Mouse (Mus musculus) ES-E14 (cell line): ENCODE results near the gene Lrba. TPM values are rescaled to one million over a fixed set of nuclear protein-coding genes. Genes with fewer than 3 reads are reported as not detected.

Experiments used
- DNase-seq: peaks from one replicate; pipeline ENCODE4 v3.0.0-alpha.2; 2013; ENCODE audit warnings: low read depth, low spot score
- H3K27ac ChIP-seq: 2 replicates; pipeline ENCODE4 v1.5.1; 2012; ENCODE audit warnings: low read depth, mild to moderate bottlenecking, low read length, moderate library complexity, mixed read lengths; ENCODE audit not compliant: poor library complexity, insufficient read depth, severe bottlenecking
- H3K36me3 ChIP-seq: 2 replicates; pipeline ENCODE4 v1.6.1; 2012; ENCODE audit warnings: mild to moderate bottlenecking, low read length, moderate library complexity, mixed read lengths; ENCODE audit not compliant: control insufficient read depth, poor library complexity, insufficient read depth, severe bottlenecking
- H3K4me1 ChIP-seq, 2 experiments: fragments of 150-350 bp in 1 of 2; sonication (generic) in 1 of 2; 2 replicates each; pipeline ENCODE4 v1.6.1; 2012; ENCODE audit warnings: low read length in 2 of 2, mild to moderate bottlenecking in 1 of 2, mixed read lengths in 1 of 2; ENCODE audit not compliant: control insufficient read depth in 2 of 2, insufficient read depth in 2 of 2, poor library complexity in 1 of 2
- H3K4me3 ChIP-seq, 2 experiments: fragments of 150-350 bp in 1 of 2; sonication (generic) in 1 of 2; 2 replicates each; pipeline ENCODE4 v1.5.1; 2012; ENCODE audit warnings: low read length in 2 of 2, low read depth in 1 of 2, mild to moderate bottlenecking in 1 of 2, mixed read lengths in 1 of 2; ENCODE audit not compliant: insufficient read depth in 1 of 2, poor library complexity in 1 of 2, severe bottlenecking in 1 of 2
- H3K9ac ChIP-seq: 2 replicates; pipeline ENCODE4 v1.6.1; 2012; ENCODE audit warnings: low read depth, mild to moderate bottlenecking, low read length, mixed read lengths; ENCODE audit not compliant: poor library complexity, insufficient read depth, severe bottlenecking
- H3K9me3 ChIP-seq: fragments of 150-350 bp; sonication (generic); 2 replicates; pipeline ENCODE4 v1.6.1; 2012; ENCODE audit warnings: low read depth, mild to moderate bottlenecking, low read length; ENCODE audit not compliant: control insufficient read depth, insufficient read depth
- CHD2 ChIP-seq: IDR thresholded peaks from 2 replicates; pipeline ENCODE4 v1.6.1; 2014; ENCODE audit warnings: mild to moderate bottlenecking, low read depth, low read length, inconsistent platforms
- HCFC1 ChIP-seq: IDR thresholded peaks from 2 replicates; pipeline ENCODE4 v1.6.1; 2012; ENCODE audit warnings: low read length, inconsistent platforms, borderline replicate concordance; ENCODE audit not compliant: insufficient read depth
- MAFK ChIP-seq: IDR thresholded peaks from 2 replicates; pipeline ENCODE4 v1.6.1; 2014; ENCODE audit warnings: mild to moderate bottlenecking, low read depth, low read length, inconsistent platforms; ENCODE audit not compliant: insufficient read depth
- ZC3H11A ChIP-seq: IDR thresholded peaks from 2 replicates; pipeline ENCODE4 v1.6.1; 2012; ENCODE audit warnings: low read depth, mild to moderate bottlenecking, inconsistent platforms, low read length, borderline replicate concordance
- ZNF384 ChIP-seq: IDR thresholded peaks from 2 replicates; pipeline ENCODE4 v1.6.1; 2012; ENCODE audit warnings: low read depth, low read length, inconsistent platforms
- in situ Hi-C, 2 experiments: fragments of 600-800 bp; cut with MboI; formaldehyde crosslinking; loops; one replicate each; pipeline ENCODE4 v1.15.1; 2025; ENCODE audit warnings: low sequenced_read_pairs in 2 of 2, inconsistent platforms in 1 of 2; ENCODE audit not compliant: unreplicated experiment in 2 of 2
- total RNA-seq: library from RNA; depleted of rRNA; stranded (reverse); fragments of 300-350 nt; gene quantifications from 2 replicates; pipeline ENCODE4 v1.2.3, GENCODE M21; 2012

Lrba gene
- total RNA-seq, 1 experiment: 14.7 TPM

- peaks cover 0 to 3% of the 10 kb centered on the region in 2 experiments; a peak in 1 of 4 replicates for H3K4me1 ChIP-seq
- TF ChIP-seq ZC3H11A: peak; percentile 29; the same call in 1 of the 2 replicates
- no peak for TF ChIP-seq MAFK
- no peak for TF ChIP-seq HCFC1
- no peak for TF ChIP-seq CHD2
- peak; percentile 92 for TF ChIP-seq ZNF384
- in situ Hi-C loops: no loop called here
- no peak overlapping the region for H3K9ac ChIP-seq
- peak; percentile 80 for DNase-seq
- no peak overlapping the region for H3K4me3 ChIP-seq
- peaks cover 4% of the 10 kb centered on the region; the same call in 1 of the 2 replicates for H3K36me3 ChIP-seq
- H3K27ac ChIP-seq: no peak overlapping the region
- H3K9me3 ChIP-seq: no peaks in the 10 kb centered on the region
These were observed 564.2 kb downstream of the Lrba start for GRCm38 (mm10) chr3:86788711-86789110.

- in situ Hi-C loops: loop anchor here in 1 of 2 experiments (5.0 kb wide), 1 partner anchor 188 kb away; no protein-coding TSS in a partner anchor
- no peak for TF ChIP-seq ZC3H11A
- TF ChIP-seq MAFK: no peak
- TF ChIP-seq CHD2: no peak
- TF ChIP-seq HCFC1: no peak
- TF ChIP-seq ZNF384: no peak
- DNase-seq: no peak
- Histone ChIP-seq H3K9me3 (no peaks in the 10 kb centered on the region), H3K4me1 (peaks cover 0 to 3% of the 10 kb centered on the region in 2 experiments; a peak in 1 of 4 replicates), H3K4me3 (no peak overlapping the region), H3K27ac (no peak overlapping the region), H3K9ac (no peak overlapping the region), H3K36me3 (peaks cover 5% of the 10 kb centered on the region; the same call in 1 of the 2 replicates)
These were observed 565.3 kb downstream of the Lrba start for GRCm38 (mm10) chr3:86789752-86790151.

GRCm38 (mm10) chr3:86793264-86793663 is 568.8 kb downstream of the Lrba start:
- Histone ChIP-seq H3K4me1 (peaks cover 0 to 3% of the 10 kb centered on the region in 2 experiments; a peak in 1 of 4 replicates), H3K27ac (no peak overlapping the region), H3K36me3 (peaks cover 7% of the 10 kb centered on the region; the same call in 1 of the 2 replicates), H3K4me3 (no peak overlapping the region), H3K9me3 (no peaks in the 10 kb centered on the region), H3K9ac (no peak overlapping the region)
- in situ Hi-C loops: loop anchor here in 1 of 2 experiments (5.0 kb wide), 1 partner anchor 184 kb away; no protein-coding TSS in a partner anchor
- no peak for DNase-seq
- TF ChIP-seq ZNF384: no peak
- no peak for TF ChIP-seq CHD2
- TF ChIP-seq ZC3H11A: no peak
- no peak for TF ChIP-seq HCFC1
- no peak for TF ChIP-seq MAFK

- no peak for DNase-seq
- TF ChIP-seq ZNF384 (no peak), CHD2 (no peak), ZC3H11A (no peak), HCFC1 (no peak), MAFK (no peak)
- Histone ChIP-seq H3K4me1 (peaks cover 0 to 3% of the 10 kb centered on the region in 2 experiments; a peak in 1 of 4 replicates), H3K27ac (no peak overlapping the region), H3K36me3 (peaks cover 7% of the 10 kb centered on the region; the same call in 1 of the 2 replicates), H3K9me3 (no peaks in the 10 kb centered on the region), H3K4me3 (no peak overlapping the region), H3K9ac (no peak overlapping the region)
- in situ Hi-C loops: loop anchor here in 1 of 2 experiments (5.0 kb wide), 1 partner anchor 184 kb away; no protein-coding TSS in a partner anchor
These were observed 569.3 kb downstream of the Lrba start for GRCm38 (mm10) chr3:86793720-86794191.

GRCm38 (mm10) chr3:86796716-86797115 is 572.2 kb downstream of the Lrba start:
- no peaks in the 10 kb centered on the region; a peak in 1 of 4 replicates for H3K4me1 ChIP-seq
- peaks cover 5% of the 10 kb centered on the region; the same call in 1 of the 2 replicates for H3K36me3 ChIP-seq
- no peaks in the 10 kb centered on the region for H3K9me3 ChIP-seq
- in situ Hi-C loops: no loop called here
- no peak overlapping the region for H3K9ac ChIP-seq
- H3K27ac ChIP-seq: no peak overlapping the region
- peak overlapping the region in 1 of 2 experiments; percentile 40; a peak in 1 of 4 replicates for H3K4me3 ChIP-seq
- TF ChIP-seq ZC3H11A: peak; percentile 39; the same call in 1 of the 2 replicates
- TF ChIP-seq HCFC1: no peak
- DNase-seq: peak; percentile 42
